ENCODE assay signal across 13 mouse cellular contexts in the genomic region with DNA sequence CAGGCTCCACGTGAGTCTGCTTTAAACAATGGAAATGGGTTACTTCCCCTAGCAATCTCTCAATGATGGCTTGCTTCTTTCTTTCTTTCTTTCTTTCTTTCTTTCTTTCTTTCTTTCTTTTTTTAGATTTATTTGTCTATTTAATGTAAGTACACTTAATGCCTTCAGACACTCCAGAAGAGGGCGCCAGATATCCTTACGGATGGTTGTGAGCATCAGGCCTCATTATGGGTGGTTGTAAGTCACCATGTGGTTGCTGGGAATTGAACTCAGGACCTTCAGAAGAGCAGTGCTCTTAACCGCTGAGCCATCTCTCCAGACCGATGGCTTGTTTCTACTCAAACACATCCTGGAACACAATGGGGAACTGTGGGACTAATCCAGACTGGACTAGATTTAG. TPM values are rescaled to one million over a fixed set of nuclear protein-coding genes. Genes with fewer than 3 reads are reported as not detected.
DNase-seq lines count a peak whose midpoint lies in the region; ATAC-seq and TF ChIP-seq lines count a peak whose summit lies in the region.
"Had no signal": no experiment of that assay in that cellular context is flagged by ENCODE, and none has a peak within 500 bp of the region (broad histone marks: within the 10 kb centered on the region; RNA-seq: fewer than 3 reads in every experiment).

No protein-coding gene starts in this region.

- ATAC-seq in stomach, postnatal 0 days (ENCODE audit: low FRiP score, low TSS enrichment), result no peak
- ATAC-seq: midbrain, embryonic 16.5 days had no signal

- H3K79me2 ChIP-seq in heart, adult 2 months (replicated peaks; ENCODE audit: control insufficient read depth, insufficient read depth, low read length), result no peaks in the 10 kb centered on the region

- H3K4me3 ChIP-seq in heart, adult 2 months, result no peak overlapping the region
- no peak overlapping the region for H3K4me3 ChIP-seq in lung, adult 2 months (replicated peaks; ENCODE audit: extremely low read depth, low read depth, low read length)
- H3K4me3 ChIP-seq in stomach, postnatal 0 days (ENCODE audit: low read depth, low read length), result no peak overlapping the region
- H3K4me3 ChIP-seq: forebrain, embryonic 12.5 days; hindbrain, embryonic 12.5 days had no signal

- H3K9ac ChIP-seq in heart, adult 2 months (ENCODE audit: low read depth, low read length), result no peak overlapping the region
- no peak overlapping the region for H3K9ac ChIP-seq in stomach, postnatal 0 days (ENCODE audit: low read length)
- H3K9ac ChIP-seq: forebrain, embryonic 12.5 days; hindbrain, embryonic 12.5 days had no signal

- no peak for TF ChIP-seq POLR2A in heart, adult 2 months (IDR thresholded peaks at IDR 0.05; ENCODE audit: insufficient read depth, low read depth, low read length)
- TF ChIP-seq POLR2A in lung, adult 2 months (IDR thresholded peaks at IDR 0.05; ENCODE audit: borderline replicate concordance, extremely low read depth, low read depth, low read length), result no peak

- H3K27ac ChIP-seq in heart, adult 2 months, result no peak overlapping the region
- H3K27ac ChIP-seq in stomach, postnatal 0 days (replicated peaks), result no peak overlapping the region
- H3K27ac ChIP-seq: forebrain, embryonic 12.5 days; hindbrain, embryonic 12.5 days had no signal

- H3K9me3 ChIP-seq in stomach, postnatal 0 days (ENCODE audit: control insufficient read depth, low read length), result no peaks in the 10 kb centered on the region
- H3K9me3 ChIP-seq: forebrain, embryonic 12.5 days; hindbrain, embryonic 12.5 days had no signal

- no peaks in the 10 kb centered on the region for H3K4me1 ChIP-seq in heart, adult 2 months (ENCODE audit: control insufficient read depth, insufficient read depth, low read length)
- H3K4me1 ChIP-seq in lung, adult 2 months (ENCODE audit: control insufficient read depth, insufficient read depth, low read length), result no peaks in the 10 kb centered on the region
- no peaks in the 10 kb centered on the region for H3K4me1 ChIP-seq in stomach, postnatal 0 days (replicated peaks; ENCODE audit: control insufficient read depth, insufficient read depth)

- no peak for TF ChIP-seq EP300 in heart, adult 2 months (IDR thresholded peaks at IDR 0.05; ENCODE audit: insufficient read depth, low read depth, low read length)
- no peak for TF ChIP-seq EP300 in stomach, postnatal 0 days (optimal IDR thresholded peaks at IDR 0.05)

- no peaks in the 10 kb centered on the region for H3K27me3 ChIP-seq in heart, adult 2 months (ENCODE audit: control insufficient read depth, insufficient read depth, low read length)
- H3K27me3 ChIP-seq in stomach, postnatal 0 days (ENCODE audit: control insufficient read depth, insufficient read depth, low read length), result no peaks in the 10 kb centered on the region

- DNase-seq in heart, adult 2 months, result no peak
- no peak for DNase-seq in heart, adult 8-10 months (ENCODE audit: low spot score)
- DNase-seq in lung, postnatal 14 days, result peak; percentile 37
- DNase-seq in lung, adult 2 months, result no peak
- peak; percentile 28 for DNase-seq in NIH3T3 (ENCODE audit: low read depth)
- no peak for DNase-seq in stomach, postnatal 0 days (ENCODE audit: low spot score)
- no peak for DNase-seq in layer of hippocampus, adult 9-11 months
- DNase-seq: cerebellum, adult 9-11 months; retina, postnatal 1 day had no signal

- H3K4me2 ChIP-seq in stomach, postnatal 0 days (replicated peaks; ENCODE audit: low read depth), result no peak overlapping the region
- H3K4me2 ChIP-seq: forebrain, embryonic 12.5 days; hindbrain, embryonic 12.5 days had no signal

- H3K36me3 ChIP-seq in heart, adult 2 months (ENCODE audit: control insufficient read depth, insufficient read depth, low read length), result no peaks in the 10 kb centered on the region
- no peaks in the 10 kb centered on the region for H3K36me3 ChIP-seq in stomach, postnatal 0 days (ENCODE audit: control insufficient read depth, insufficient read depth, low read length)
- H3K36me3 ChIP-seq: forebrain, embryonic 12.5 days; G1E; hindbrain, embryonic 12.5 days had no signal

- WGBS in heart, adult 2 months, result 69% methylated on average over 5 of the region's 5 CpGs
- 70% methylated on average over 5 of the region's 5 CpGs for WGBS in lung, adult 2 months
- WGBS in stomach, postnatal 0 days, result 71% methylated on average over 5 of the region's 5 CpGs

- intact Hi-C loops in heart, adult 2 months (cut with DNase I), result no loop called here

- TF ChIP-seq CTCF in heart, adult 2 months (IDR thresholded peaks at IDR 0.05), result peak; percentile 25
- no peak for TF ChIP-seq CTCF in lung, adult 2 months (IDR thresholded peaks at IDR 0.05; ENCODE audit: insufficient read depth, low read length)
- TF ChIP-seq CTCF in stomach, postnatal 0 days (IDR thresholded peaks at IDR 0.05; ENCODE audit: low read depth), result peak; percentile 30

RNA-seq across cellular contexts. Expression of gene Cpeb3, which starts 32.8 kb away (rescaled TPM):
- total RNA-seq in heart, adult 2 months (2021), result 10 to 100 TPM; 78.9 to 96.9 TPM
- 35.6 and 53.9 TPM in 2 replicates for polyA plus RNA-seq in heart, adult 2 months (2012; rRNA removed)
- 100 to 1,000 TPM in 1 of 4 experiments, 10 to 100 TPM in 3; 77.7 to 103 (median 89.0) TPM for total RNA-seq in heart, adult 8-10 months (2022)
- polyA plus RNA-seq in lung, adult 2 months (2012; rRNA removed), result 6.8 and 11.5 TPM in 2 replicates
- polyA plus RNA-seq in stomach, postnatal 0 days (2015; fragmentation: Nextera tagmentation; extraction: Ambion mirVana), result 1.2 and 1.3 TPM in 2 replicates

RNA-seq across cellular contexts. Expression of gene March5, which starts 33.9 kb away (rescaled TPM):
- total RNA-seq in heart, adult 2 months (2021), result 10 to 100 TPM; 79.7 to 84.8 TPM
- 32.6 and 57.7 TPM in 2 replicates for polyA plus RNA-seq in heart, adult 2 months (2012; rRNA removed)
- total RNA-seq in heart, adult 8-10 months (2022), result 10 to 100 TPM; 72.4 to 87.0 (median 78.7) TPM
- polyA plus RNA-seq in lung, adult 2 months (2012; rRNA removed), result 26.6 and 28.8 TPM in 2 replicates
- polyA plus RNA-seq in stomach, postnatal 0 days (2015; fragmentation: Nextera tagmentation; extraction: Ambion mirVana), result 49.9 and 50.0 TPM in 2 replicates

Comparison
In these comparisons a context has a peak if more than half of its experiments do, and no peak if none do; other contexts are left out.
1. DNase-seq: peak in lung, postnatal 14 days (single experiment) and NIH3T3 (single experiment); none in heart, adult 2 months (0 of 2), heart, adult 8-10 months (single experiment), lung, adult 2 months (single experiment), stomach, postnatal 0 days (single experiment) and layer of hippocampus, adult 9-11 months (single experiment).